Mouse (Mus musculus) testis, adult 2 months (tissue): ENCODE measurements around the gene Calca. TPM values are rescaled to one million over a fixed set of nuclear protein-coding genes. Genes with fewer than 3 reads are reported as not detected.
"Not testable (repeated sequence)": the region's sequence is repeated elsewhere in the genome, so short reads cannot be mapped to it uniquely, and the experiment has no call there.

Experiments
- H3K27ac ChIP-seq: fragments of 200-500 bp; 2 replicates; pipeline ENCODE4 v1.5.1; 2012; ENCODE audit warnings: low read depth, low read length; ENCODE audit not compliant: control insufficient read depth, insufficient read depth
- H3K27me3 ChIP-seq: fragments of 200-500 bp; 2 replicates; pipeline ENCODE4 v1.6.1; 2012; ENCODE audit warnings: mild to moderate bottlenecking, low read length, moderate library complexity; ENCODE audit not compliant: control insufficient read depth, insufficient read depth
- H3K36me3 ChIP-seq: fragments of 200-500 bp; 2 replicates; pipeline ENCODE4 v1.6.1; 2012; ENCODE audit warnings: mild to moderate bottlenecking, low read length; ENCODE audit not compliant: control insufficient read depth, insufficient read depth
- H3K4me1 ChIP-seq: fragments of 200-500 bp; 2 replicates; pipeline ENCODE4 v1.6.1; 2012; ENCODE audit warnings: low read length; ENCODE audit not compliant: control insufficient read depth, insufficient read depth
- H3K4me3 ChIP-seq: fragments of 200-500 bp; 2 replicates; pipeline ENCODE4 v1.5.1; 2012; ENCODE audit warnings: low read depth, mild to moderate bottlenecking, low read length, moderate library complexity, mixed read lengths; ENCODE audit not compliant: control insufficient read depth
- CTCF ChIP-seq: fragments of 200-500 bp; IDR thresholded peaks from 2 replicates; pipeline ENCODE4 v1.5.1; 2012; ENCODE audit warnings: low read depth, mild to moderate bottlenecking, inconsistent platforms, low read length, moderate library complexity; ENCODE audit not compliant: control insufficient read depth, insufficient read depth, insufficient replicate concordance
- POLR2A ChIP-seq: fragments of 200-500 bp; IDR thresholded peaks from 2 replicates; pipeline ENCODE4 v1.6.1; 2012; ENCODE audit warnings: low read depth, mild to moderate bottlenecking, inconsistent platforms, low read length, moderate library complexity; ENCODE audit not compliant: control insufficient read depth
- polyA plus RNA-seq: library from polyadenylated mRNA; depleted of rRNA; stranded (reverse); fragments of >200 nt; gene quantifications from 2 replicates; pipeline ENCODE4 v1.2.3, GENCODE M21; 2012; rRNA removed

Gene Calca
- polyA plus RNA-seq, 1 experiment: 3.6 TPM

DNA sequence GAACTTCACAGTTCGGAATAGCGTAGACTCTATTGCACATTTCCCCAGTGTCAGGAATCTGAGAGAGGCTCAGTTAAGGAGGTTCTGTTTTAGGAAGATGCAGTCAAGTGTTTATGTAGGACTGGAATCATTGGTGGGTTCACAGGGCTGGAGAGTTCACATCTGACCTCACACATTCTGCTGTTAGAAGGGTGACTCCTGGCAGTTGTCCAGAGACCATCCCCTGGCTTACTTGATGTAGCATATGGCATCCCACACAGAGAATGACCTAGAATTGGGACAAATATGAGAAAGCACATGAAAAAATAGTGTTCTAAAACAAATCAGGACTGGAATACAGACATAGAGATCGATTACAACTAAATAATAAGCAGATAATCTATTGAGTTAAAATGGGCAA, 10.2 kb downstream of the Calca start:
- TF ChIP-seq POLR2A (no peak), CTCF (no peak)
- Histone ChIP-seq H3K27me3 (no peaks in the 10 kb centered on the region), H3K27ac (no peak overlapping the region), H3K36me3 (no peaks in the 10 kb centered on the region), H3K4me1 (no peaks in the 10 kb centered on the region), H3K4me3 (no peak overlapping the region)

DNA sequence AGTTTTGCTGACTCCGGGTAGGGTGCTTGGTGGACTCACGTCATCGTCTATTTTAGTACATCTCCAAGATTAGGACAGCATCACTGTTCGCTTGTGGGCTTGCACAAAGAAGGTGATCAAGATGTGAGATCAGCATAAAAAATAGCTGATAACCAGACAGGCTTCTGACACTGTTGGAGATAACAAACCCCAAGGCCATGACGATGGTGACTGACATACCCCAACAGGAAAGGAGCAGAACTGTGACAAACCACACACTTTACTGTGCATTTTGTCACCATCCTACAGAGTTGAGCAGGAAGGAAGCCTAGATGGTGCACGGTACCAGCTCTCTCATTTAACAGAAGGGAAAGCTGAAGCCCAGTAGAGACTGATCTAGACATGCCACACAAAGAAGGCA, 19.4 kb downstream of the Calca start:
- H3K4me1 ChIP-seq: no peaks in the 10 kb centered on the region
- H3K27me3 ChIP-seq: no peaks in the 10 kb centered on the region
- no peaks in the 10 kb centered on the region for H3K36me3 ChIP-seq
- no peak overlapping the region for H3K4me3 ChIP-seq
- H3K27ac ChIP-seq: no peak overlapping the region
- no peak for TF ChIP-seq POLR2A
- no peak for TF ChIP-seq CTCF

DNA sequence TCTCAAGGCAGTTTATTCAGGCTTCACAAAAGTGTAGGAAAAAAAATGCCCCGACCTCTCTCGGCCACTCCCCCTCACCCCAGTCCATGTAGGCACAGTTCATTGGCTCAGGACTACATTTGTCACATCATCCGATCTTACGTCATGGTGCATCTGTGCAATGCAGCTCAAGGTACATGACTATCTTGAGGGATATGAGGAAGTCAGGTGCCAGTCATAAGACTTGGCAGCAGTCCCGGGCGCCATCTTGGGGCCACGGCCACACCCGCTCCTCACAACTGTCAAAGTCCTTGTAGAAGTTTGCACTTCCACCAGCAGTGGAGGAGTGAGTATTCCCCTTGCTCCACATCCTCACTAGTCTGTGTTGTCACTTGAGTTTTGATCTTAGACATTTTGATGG, 41.8 kb downstream of the Calca start:
- not testable (repeated sequence) for H3K4me3 ChIP-seq, H3K27ac ChIP-seq, H3K4me1 ChIP-seq, H3K36me3 ChIP-seq, H3K27me3 ChIP-seq

DNA sequence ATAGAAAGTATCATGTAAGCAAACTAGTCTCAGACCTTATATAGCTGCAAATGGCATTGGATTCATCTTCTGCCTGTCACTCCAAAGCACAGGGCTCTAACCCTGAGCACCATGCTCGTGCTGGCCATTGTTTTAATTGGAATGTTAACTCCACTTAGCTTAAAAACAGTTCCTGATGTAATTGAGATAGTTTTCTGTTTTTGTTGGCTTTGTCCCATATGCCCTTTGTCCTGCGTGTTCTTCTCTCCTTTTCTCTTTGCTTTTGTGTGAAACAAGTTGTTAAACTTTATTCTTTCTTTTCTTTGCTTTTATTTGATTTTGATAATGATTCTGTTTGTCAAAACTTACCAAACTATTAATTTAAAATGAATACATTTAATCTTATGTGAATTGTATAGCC, 53.7 kb downstream of the Calca start:
- Histone ChIP-seq H3K4me1 (no peaks in the 10 kb centered on the region), H3K27ac (no peak overlapping the region), H3K4me3 (no peak overlapping the region), H3K36me3 (no peaks in the 10 kb centered on the region), H3K27me3 (no peaks in the 10 kb centered on the region)
- TF ChIP-seq CTCF: no peak
- no peak for TF ChIP-seq POLR2A

Other genes with a start within 250 kb of the Calca start
- 23.8 and 31.1 TPM in 2 replicates for gene Pde3b, start 221.1 kb downstream of the Calca start, polyA plus RNA-seq
- gene Cyp2r1, start 73.4 kb downstream of the Calca start, polyA plus RNA-seq: 1.4 and 1.5 TPM in 2 replicates
- not detected in 2 replicates for gene Calcb, start 82.3 kb upstream of the Calca start, polyA plus RNA-seq
- gene Insc, start 107.3 kb upstream of the Calca start, polyA plus RNA-seq: 2.1 and 4.1 TPM in 2 replicates